Mouse (Mus musculus): ENCODE measurements around the gene Tas2r139. TPM values are rescaled to one million over a fixed set of nuclear protein-coding genes. Genes with fewer than 3 reads are reported as not detected.

Tas2r139 gene
- total and polyA plus RNA-seq, 3 experiments = not detected

GRCm38 (mm10) chr6:42182462-42182861, 41.7 kb downstream of the Tas2r139 start:
- H3K9ac ChIP-seq (ENCODE audit: insufficient read depth, low read depth) = no peak overlapping the region
- TF ChIP-seq MAX (IDR thresholded peaks at IDR 0.05; ENCODE audit: low read length) (no peak), CTCF (conservative IDR thresholded peaks at IDR 0.05 in 1 of 2, IDR thresholded peaks at IDR 0.05 in 1 of 2; ENCODE audit: low read depth in 2 of 2, low read length in 2 of 2) (no peak), ZKSCAN1 (IDR thresholded peaks at IDR 0.05; ENCODE audit: borderline replicate concordance, low read depth, low read length) (no peak), MYC (IDR thresholded peaks at IDR 0.05; ENCODE audit: low read depth, low read length) (no peak), ZNF384 (IDR thresholded peaks at IDR 0.05; ENCODE audit: low read depth, low read length) (no peak), PAX5 (IDR thresholded peaks at IDR 0.05; ENCODE audit: low read length) (no peak), SMC3 (IDR thresholded peaks at IDR 0.05; ENCODE audit: low read depth, low read length) (no peak), ZMIZ1 (IDR thresholded peaks at IDR 0.05; ENCODE audit: low read depth, low read length) (no peak), TCF12 (IDR thresholded peaks at IDR 0.05; ENCODE audit: low read depth, low read length) (no peak), HCFC1 (IDR thresholded peaks at IDR 0.05; ENCODE audit: low read depth, low read length) (no peak), TBP (conservative IDR thresholded peaks at IDR 0.05; ENCODE audit: low read depth, low read length) (no peak), POLR2A (IDR thresholded peaks at IDR 0.05; ENCODE audit: low read depth, low read length) (no peak), ZC3H11A (IDR thresholded peaks at IDR 0.05; ENCODE audit: low read depth, low read length) (no peak), NRF1 (IDR thresholded peaks at IDR 0.05; ENCODE audit: low read depth, low read length) (no peak), MEF2A (IDR thresholded peaks at IDR 0.05; ENCODE audit: borderline replicate concordance, low read depth, low read length) (no peak), CHD1 (IDR thresholded peaks at IDR 0.05; ENCODE audit: low read depth, low read length) (no peak)
- no peaks in the 10 kb centered on the region for H3K4me1 ChIP-seq (ENCODE audit: control insufficient read depth in 1 of 2, insufficient read depth in 2 of 2)
- H3K27me3 ChIP-seq (replicated peaks) = no peaks in the 10 kb centered on the region
- in situ Hi-C loops (cut with MboI; ENCODE audit: low pct_ligation_motif_present, low pct_unique_long_range_greater_than_20kb, low sequenced_read_pairs) (loop anchor here (25.0 kb wide), 1 partner anchor 420 kb away; no protein-coding TSS in a partner anchor), dilution Hi-C loops (cut with MboI; ENCODE audit: extremely low pct_ligation_motif_present, extremely low pct_unique_long_range_greater_than_20kb, low sequenced_read_pairs) (no loop called here)
- DNase-seq (ENCODE audit: extremely low read depth) = no peak
- no peak overlapping the region for H3K27ac ChIP-seq (ENCODE audit: insufficient read depth, low read depth)
- no peaks in the 10 kb centered on the region for H3K9me3 ChIP-seq (replicated peaks; ENCODE audit: low read length)
- no peak overlapping the region for H3K4me2 ChIP-seq (ENCODE audit: insufficient read depth, low read depth, poor library complexity, severe bottlenecking)
- H3K36me3 ChIP-seq (replicated peaks in 1 of 2; ENCODE audit: control insufficient read depth in 1 of 2, insufficient read depth in 1 of 2, low read length in 1 of 2) = no peaks in the 10 kb centered on the region
- H3K79me2 ChIP-seq (replicated peaks; ENCODE audit: control insufficient read depth, extremely low read depth, insufficient read depth, poor library complexity, severe bottlenecking) = no peaks in the 10 kb centered on the region
- no peak overlapping the region for H3K4me3 ChIP-seq (replicated peaks in 1 of 3; ENCODE audit: low read depth in 2 of 3, low read length in 2 of 3, poor library complexity in 1 of 3)

- Histone ChIP-seq H3K4me1 (ENCODE audit: control insufficient read depth in 1 of 2, insufficient read depth in 2 of 2) (no peaks in the 10 kb centered on the region), H3K79me2 (replicated peaks; ENCODE audit: control insufficient read depth, extremely low read depth, insufficient read depth, poor library complexity, severe bottlenecking) (no peaks in the 10 kb centered on the region), H3K27me3 (replicated peaks) (no peaks in the 10 kb centered on the region), H3K36me3 (replicated peaks in 1 of 2; ENCODE audit: control insufficient read depth in 1 of 2, insufficient read depth in 1 of 2, low read length in 1 of 2) (no peaks in the 10 kb centered on the region), H3K27ac (ENCODE audit: insufficient read depth, low read depth) (no peak overlapping the region), H3K4me3 (replicated peaks in 1 of 3; ENCODE audit: low read depth in 2 of 3, low read length in 2 of 3, poor library complexity in 1 of 3) (no peak overlapping the region), H3K9ac (ENCODE audit: insufficient read depth, low read depth) (no peak overlapping the region), H3K4me2 (ENCODE audit: insufficient read depth, low read depth, poor library complexity, severe bottlenecking) (no peak overlapping the region), H3K9me3 (replicated peaks; ENCODE audit: low read length) (no peaks in the 10 kb centered on the region)
- peak; percentile 46 to 58; a peak in 3 of 4 replicates for TF ChIP-seq CTCF (conservative IDR thresholded peaks at IDR 0.05 in 1 of 2, IDR thresholded peaks at IDR 0.05 in 1 of 2; ENCODE audit: low read depth in 2 of 2, low read length in 2 of 2)
- peak; percentile 24 for TF ChIP-seq RAD21 (IDR thresholded peaks at IDR 0.05; ENCODE audit: low read depth, low read length)
- no peak for TF ChIP-seq ELF1 (IDR thresholded peaks at IDR 0.05; ENCODE audit: low read depth, low read length)
- TF ChIP-seq BHLHE40 (IDR thresholded peaks at IDR 0.05; ENCODE audit: low read depth, low read length) = no peak
- TF ChIP-seq POLR2A (IDR thresholded peaks at IDR 0.05; ENCODE audit: low read depth, low read length) = no peak
- TF ChIP-seq JUND (conservative IDR thresholded peaks at IDR 0.05; ENCODE audit: low read depth, low read length) = no peak
- TF ChIP-seq KAT2A (IDR thresholded peaks at IDR 0.05; ENCODE audit: insufficient replicate concordance, low read length) = no peak
- peak; percentile 48 for TF ChIP-seq SMC3 (IDR thresholded peaks at IDR 0.05; ENCODE audit: low read depth, low read length)
- TF ChIP-seq EP300 (IDR thresholded peaks at IDR 0.05; ENCODE audit: low read length) = no peak
- TF ChIP-seq MXI1 (IDR thresholded peaks at IDR 0.05; ENCODE audit: low read depth, low read length) = no peak
- TF ChIP-seq RCOR1 (conservative IDR thresholded peaks at IDR 0.05; ENCODE audit: low read depth, low read length) = no peak
- no peak for TF ChIP-seq UBTF (IDR thresholded peaks at IDR 0.05; ENCODE audit: low read depth, low read length)
- DNase-seq (ENCODE audit: extremely low read depth) = peak; percentile 44
- in situ Hi-C loops (cut with MboI; ENCODE audit: low pct_ligation_motif_present, low pct_unique_long_range_greater_than_20kb, low sequenced_read_pairs) = loop anchor here (25.0 kb wide), 1 partner anchor 424 kb away; no protein-coding TSS in a partner anchor
- dilution Hi-C loops (cut with MboI; ENCODE audit: extremely low pct_ligation_motif_present, extremely low pct_unique_long_range_greater_than_20kb, low sequenced_read_pairs) = no loop called here
Measured at GRCm38 (mm10) chr6:42186230-42186629, 45.5 kb downstream of the Tas2r139 start.
